Mouse (Mus musculus) forebrain, embryonic 14.5 days (tissue): ENCODE data around the gene Runx3. TPM values are rescaled to one million over a fixed set of nuclear protein-coding genes. Genes with fewer than 3 reads are reported as not detected.
A peak's percentile ranks its signal among the peaks of the same experiment; 100 is the strongest.

Experiments
- ATAC-seq: fragments of 200-750 bp; cut with Nextera tagmentation; 2 replicates; pipeline ENCODE4 v1.8.0; 2017; ENCODE audit warnings: mild to moderate bottlenecking, moderate library complexity
- DNase-seq: peaks from one replicate; pipeline ENCODE4 v3.0.0-alpha.2; 2015; ENCODE audit warnings: low spot score
- H3K27ac ChIP-seq: fragments of 300-500 bp; sonication (generic); 2 replicates; pipeline ENCODE4 v1.5.1; 2014; ENCODE audit warnings: low read depth, mild to moderate bottlenecking, control low read depth, low read length, moderate library complexity
- H3K27me3 ChIP-seq: fragments of 300-500 bp; sonication (generic); replicated peaks from 2 replicates; pipeline ENCODE4 v1.6.1; 2014; ENCODE audit warnings: low read length, control low read depth, mixed read lengths; ENCODE audit not compliant: control insufficient read depth, insufficient read depth
- H3K36me3 ChIP-seq: fragments of 300-500 bp; sonication (generic); 2 replicates; pipeline ENCODE4 v1.6.1; 2014; ENCODE audit warnings: low read length, control low read depth; ENCODE audit not compliant: control insufficient read depth, insufficient read depth
- H3K4me1 ChIP-seq: fragments of 300-500 bp; sonication (generic); 2 replicates; pipeline ENCODE4 v1.6.1; 2014; ENCODE audit warnings: antibody characterized with exemption, low read length, control low read depth; ENCODE audit not compliant: control insufficient read depth, insufficient read depth
- H3K4me2 ChIP-seq: fragments of 300-500 bp; sonication (generic); 2 replicates; pipeline ENCODE4 v1.6.1; 2014; ENCODE audit warnings: mild to moderate bottlenecking, control low read depth, low read length
- H3K4me3 ChIP-seq: fragments of 300-500 bp; sonication (generic); 2 replicates; pipeline ENCODE4 v1.5.1; 2014; ENCODE audit warnings: low read depth, low read length, control low read depth
- H3K9ac ChIP-seq: fragments of 300-500 bp; sonication (generic); 2 replicates; pipeline ENCODE4 v1.6.1; 2014; ENCODE audit warnings: mild to moderate bottlenecking, low read length, control low read depth, moderate library complexity
- H3K9me3 ChIP-seq: fragments of 300-500 bp; sonication (generic); replicated peaks from 2 replicates; pipeline ENCODE4 v1.6.1; 2016; ENCODE audit warnings: low read length, control low read depth, mixed read lengths; ENCODE audit not compliant: control insufficient read depth
- WGBS: fragments of 180-500 bp; shearing (Covaris S2); extraction: QIAGEN DNeasy Blood & Tissue Kit; methylation state at CpG from one replicate; pipeline ENCODE4 v1.1.7; 2014; 5-methylcytosine and 5-hydroxymethylcytosine counted together
- polyA plus RNA-seq: library from polyadenylated mRNA; unstranded; fragments of >200 nt; fragmentation: Nextera tagmentation; extraction: Ambion mirVana; gene quantifications from 2 replicates; pipeline ENCODE4 v1.2.1, GENCODE M21; 2014

Runx3 gene
- polyA plus RNA-seq, 1 experiment from 2014 or later: not detected

DNA sequence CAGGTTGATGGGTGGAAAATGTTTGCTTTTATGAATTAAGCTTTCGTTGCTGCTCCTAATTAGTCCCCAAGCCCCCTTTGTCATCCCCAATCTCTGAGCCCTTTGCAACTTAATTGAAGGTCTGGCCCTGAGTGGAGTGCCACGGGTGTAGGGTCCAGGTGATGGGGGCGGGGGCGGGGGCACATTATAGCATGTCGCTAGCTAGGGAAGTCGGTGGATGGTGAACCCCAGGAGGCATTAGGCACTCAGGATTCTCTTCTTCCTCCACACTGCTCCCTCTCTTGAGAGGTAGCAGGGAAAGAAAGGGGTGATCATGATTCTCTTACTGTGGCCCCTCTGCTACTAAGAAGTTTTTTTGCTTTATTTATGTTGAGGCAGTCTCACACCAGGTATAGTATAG, 36.1 kb downstream of the Runx3 start:
- no peak overlapping the region for H3K4me2 ChIP-seq
- peaks cover 79% of the 10 kb centered on the region for H3K27me3 ChIP-seq
- H3K4me3 ChIP-seq: no peak overlapping the region
- ATAC-seq (no peak), DNase-seq (no peak)
- H3K36me3 ChIP-seq: no peaks in the 10 kb centered on the region
- H3K27ac ChIP-seq: no peak overlapping the region
- 1% methylated on average over 6 of the region's 6 CpGs for WGBS
- H3K9me3 ChIP-seq: no peaks in the 10 kb centered on the region
- H3K4me1 ChIP-seq: no peaks in the 10 kb centered on the region
- H3K9ac ChIP-seq: no peak overlapping the region

DNA sequence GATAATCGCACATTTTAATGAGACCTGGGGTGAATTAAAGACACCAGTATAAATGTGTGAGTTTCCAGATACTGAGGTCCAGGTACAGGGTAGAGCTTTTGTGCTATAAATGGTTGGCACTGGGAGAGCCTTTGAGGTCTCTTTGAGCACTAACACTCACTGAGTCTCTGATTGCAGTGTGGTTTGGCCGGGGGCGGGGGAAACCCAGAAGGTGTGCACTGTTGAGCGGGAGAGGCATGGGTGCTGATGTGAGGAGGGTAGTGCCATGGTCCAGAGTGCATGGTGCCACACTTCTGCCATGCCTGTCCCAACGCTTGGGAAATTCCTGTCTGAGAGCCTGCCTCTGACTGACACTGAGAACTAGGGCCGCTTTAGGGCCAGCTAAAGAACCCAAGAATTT, 36.9 kb downstream of the Runx3 start:
- ATAC-seq: no peak
- Histone ChIP-seq H3K4me2 (no peak overlapping the region), H3K4me3 (no peak overlapping the region), H3K27ac (no peak overlapping the region), H3K36me3 (no peaks in the 10 kb centered on the region), H3K9me3 (no peaks in the 10 kb centered on the region), H3K27me3 (peaks cover 71% of the 10 kb centered on the region), H3K4me1 (no peaks in the 10 kb centered on the region), H3K9ac (no peak overlapping the region)
- 7% methylated on average over 6 of the region's 6 CpGs for WGBS
- DNase-seq: no peak

DNA sequence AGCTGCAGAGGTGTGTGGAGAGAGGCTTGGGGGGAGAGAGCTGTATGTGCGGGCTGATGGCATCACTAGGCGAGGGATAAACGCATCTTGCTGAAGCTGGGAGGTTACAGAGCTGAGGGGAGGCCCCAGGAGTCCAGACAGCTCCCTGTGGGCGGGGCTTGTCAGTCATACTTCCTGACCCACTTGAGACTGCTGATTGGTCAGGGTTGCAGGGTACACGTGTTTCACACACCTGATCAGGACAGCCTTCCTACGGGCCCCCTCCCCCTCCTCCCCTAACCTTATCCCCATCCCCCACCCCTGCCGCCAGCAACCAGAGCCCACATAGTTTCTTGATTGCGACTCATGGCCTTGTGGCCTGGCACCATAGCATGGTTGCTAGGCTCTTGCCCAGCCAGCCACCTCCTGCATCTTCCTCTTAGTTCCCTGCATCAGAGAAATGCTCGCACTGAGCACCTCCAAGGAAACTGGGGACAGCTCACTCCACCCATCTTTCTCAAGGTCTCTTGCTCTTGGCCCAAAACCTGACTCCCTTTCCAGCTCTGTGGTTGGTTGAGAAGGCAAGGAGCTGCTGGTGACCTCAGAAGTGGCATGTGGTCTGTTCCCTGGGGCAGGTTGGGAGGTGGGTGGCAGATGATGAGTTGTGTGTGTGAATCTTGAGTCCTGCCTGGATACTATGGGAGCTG, 38.4 kb downstream of the Runx3 start:
- Histone ChIP-seq H3K27me3 (peaks cover 57% of the 10 kb centered on the region), H3K36me3 (no peaks in the 10 kb centered on the region), H3K9ac (no peak overlapping the region), H3K27ac (no peak overlapping the region), H3K4me1 (no peaks in the 10 kb centered on the region), H3K4me2 (no peak overlapping the region), H3K9me3 (no peaks in the 10 kb centered on the region), H3K4me3 (no peak overlapping the region)
- DNase-seq: no peak
- no peak for ATAC-seq
- 2% methylated on average over 9 of the region's 9 CpGs for WGBS

DNA sequence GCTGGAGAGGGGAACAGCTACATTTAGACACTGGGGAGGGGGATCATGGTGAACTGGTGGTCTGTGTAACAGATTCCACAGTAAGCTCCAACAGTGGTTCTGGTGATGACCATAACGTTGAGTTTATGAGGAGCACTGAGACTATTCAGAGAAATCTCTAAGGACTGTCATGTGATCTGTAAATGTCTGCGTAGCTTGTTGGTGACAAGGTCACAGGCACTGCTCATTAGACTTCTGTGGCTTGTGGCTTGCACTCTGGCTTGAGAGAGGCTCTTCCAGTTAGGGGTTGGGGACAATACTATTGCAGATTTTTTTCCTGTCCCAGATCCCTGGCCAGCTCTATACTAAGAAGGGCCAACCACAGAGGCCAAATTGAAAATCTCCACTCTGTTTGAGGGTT, 39.2 kb downstream of the Runx3 start:
- Histone ChIP-seq H3K4me1 (no peaks in the 10 kb centered on the region), H3K27me3 (peaks cover 51% of the 10 kb centered on the region), H3K36me3 (no peaks in the 10 kb centered on the region), H3K4me2 (no peak overlapping the region), H3K4me3 (no peak overlapping the region), H3K9me3 (no peaks in the 10 kb centered on the region), H3K9ac (no peak overlapping the region), H3K27ac (no peak overlapping the region)
- no peak for ATAC-seq
- no peak for DNase-seq
- WGBS: 73% methylated on average over 2 of the region's 2 CpGs

DNA sequence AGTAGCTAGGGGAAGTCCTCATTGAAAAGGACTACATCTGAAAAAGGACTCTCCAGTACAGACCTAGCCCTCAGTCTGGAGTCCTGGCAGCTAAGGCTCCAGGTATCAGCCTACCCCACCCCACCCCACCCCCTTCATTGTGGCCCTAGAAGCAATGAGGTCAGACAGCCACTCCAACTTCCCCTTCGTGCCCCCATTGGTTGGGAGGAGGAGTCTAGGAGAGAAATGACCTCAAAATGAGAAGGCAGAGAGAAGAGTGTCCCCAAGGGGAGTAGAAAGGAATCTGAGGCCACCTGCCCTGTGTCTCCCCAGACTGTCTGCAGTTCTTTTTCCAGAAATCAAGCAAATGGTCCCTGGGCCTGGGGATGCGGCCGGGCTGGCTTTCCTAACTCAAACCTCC, 39.7 kb downstream of the Runx3 start:
- Histone ChIP-seq H3K27ac (no peak overlapping the region), H3K4me3 (no peak overlapping the region), H3K36me3 (no peaks in the 10 kb centered on the region), H3K4me1 (no peaks in the 10 kb centered on the region), H3K27me3 (peaks cover 51% of the 10 kb centered on the region), H3K4me2 (no peak overlapping the region), H3K9ac (no peak overlapping the region), H3K9me3 (no peaks in the 10 kb centered on the region)
- 70% methylated on average over 3 of the region's 3 CpGs for WGBS
- ATAC-seq (no peak), DNase-seq (no peak)

DNA sequence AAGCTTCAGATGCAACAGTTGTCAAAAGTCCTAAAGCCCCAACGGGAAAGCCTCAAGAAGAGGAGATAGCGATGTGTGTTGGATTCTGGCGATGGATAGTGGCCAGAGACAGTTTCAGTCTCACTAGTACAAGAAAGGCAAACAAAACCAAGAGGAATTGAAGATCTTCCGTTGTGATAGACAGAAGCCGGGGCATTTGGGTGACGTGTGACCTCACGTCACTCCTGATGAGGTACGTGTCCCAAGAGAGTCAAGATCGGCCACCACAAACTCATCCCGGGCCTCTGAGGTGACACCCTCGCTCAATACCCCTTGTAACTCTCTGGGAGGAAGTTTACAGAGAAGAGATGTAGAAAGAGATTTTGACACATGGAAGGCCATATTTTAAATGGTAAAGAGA, 41.0 kb downstream of the Runx3 start:
- Histone ChIP-seq H3K4me1 (peaks cover 3% of the 10 kb centered on the region), H3K9ac (no peak overlapping the region), H3K36me3 (no peaks in the 10 kb centered on the region), H3K27ac (no peak overlapping the region), H3K4me2 (no peak overlapping the region), H3K9me3 (no peaks in the 10 kb centered on the region), H3K27me3 (peaks cover 48% of the 10 kb centered on the region), H3K4me3 (no peak overlapping the region)
- 92% methylated on average over 11 of the region's 11 CpGs for WGBS
- ATAC-seq: no peak
- no peak for DNase-seq

DNA sequence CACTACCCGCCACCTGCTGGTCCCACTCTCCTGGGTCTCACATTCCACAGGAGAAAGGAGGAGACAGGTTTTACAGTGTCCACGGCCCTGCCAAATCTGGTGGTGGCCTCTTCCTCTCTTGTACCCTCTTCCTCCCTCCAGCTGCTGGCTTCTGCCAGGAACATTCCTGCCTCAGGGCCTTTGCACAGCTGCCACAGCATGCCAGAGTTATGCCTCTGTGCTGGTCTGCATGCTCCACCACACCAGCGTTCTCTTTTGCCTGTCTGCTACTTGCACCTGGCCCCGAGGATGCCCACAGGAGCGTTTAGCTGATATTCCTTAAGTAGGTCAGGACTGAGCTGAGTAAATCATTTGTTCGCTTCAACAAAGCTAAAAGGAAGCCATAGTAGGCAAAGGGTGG, 45.3 kb downstream of the Runx3 start:
- peaks cover 10% of the 10 kb centered on the region for H3K4me1 ChIP-seq
- no peak overlapping the region for H3K4me3 ChIP-seq
- WGBS: 56% methylated on average over 6 of the region's 6 CpGs

DNA sequence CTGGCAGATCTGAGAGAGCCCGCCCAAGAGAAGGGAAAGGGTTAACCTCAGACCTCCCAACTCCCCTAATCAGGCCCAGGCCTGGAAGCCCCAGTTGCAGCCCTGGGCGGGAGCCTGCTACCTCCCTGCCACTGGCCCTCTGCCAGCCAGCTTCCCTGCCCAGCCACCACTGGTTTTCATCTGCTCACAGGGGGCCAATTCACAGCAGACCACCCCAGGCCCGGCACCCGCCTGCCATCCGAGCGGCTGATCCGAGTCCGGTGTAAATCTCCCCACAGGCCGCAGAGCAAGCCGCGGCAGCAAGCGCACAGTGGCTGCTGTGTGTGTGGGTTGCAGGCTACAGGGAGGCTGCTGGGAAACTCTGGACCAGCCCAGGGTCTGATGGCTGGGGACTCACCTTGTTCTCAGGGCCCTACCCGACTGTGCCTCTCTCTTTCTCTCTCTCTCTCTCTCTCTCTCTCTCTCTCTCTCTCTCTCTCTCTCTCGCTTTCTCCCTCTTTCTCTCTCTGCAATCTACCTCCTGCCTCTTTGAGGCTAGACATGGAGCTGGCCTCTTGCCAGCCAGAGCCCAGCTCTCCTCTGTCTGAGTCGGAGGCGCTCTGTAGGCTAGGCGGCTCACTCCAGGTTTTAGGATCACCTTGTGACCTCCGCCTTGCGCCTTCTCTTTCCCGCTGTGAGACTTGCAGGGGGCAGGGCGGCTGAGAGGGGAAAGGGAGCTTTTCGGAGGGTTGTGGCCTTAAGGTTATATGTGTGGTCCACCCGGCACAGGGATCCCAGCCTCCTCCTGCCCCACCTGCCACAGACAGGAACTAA, 46.2 kb downstream of the Runx3 start:
- Histone ChIP-seq H3K9me3 (no peaks in the 10 kb centered on the region), H3K27me3 (peaks cover 26% of the 10 kb centered on the region), H3K36me3 (no peaks in the 10 kb centered on the region), H3K4me2 (peak overlapping the region; percentile 34), H3K9ac (peak overlapping the region; percentile 14; the same call in 1 of the 2 replicates), H3K4me3 (no peak overlapping the region), H3K27ac (0 out of 2 replicates have a peak overlapping the region, but pooled peaks have one; percentile 5), H3K4me1 (peaks cover 10% of the 10 kb centered on the region)
- DNase-seq: peak; percentile 63
- under 1% methylated on average over 23 of the region's 23 CpGs for WGBS
- peak; percentile 77 for ATAC-seq

More for the DNA sequence above, 45.3 kb downstream of the Runx3 start:
- DNase-seq (no peak), ATAC-seq (no peak)
- H3K27me3 ChIP-seq: peaks cover 26% of the 10 kb centered on the region
- no peak overlapping the region for H3K9ac ChIP-seq
- H3K9me3 ChIP-seq: no peaks in the 10 kb centered on the region
- no peaks in the 10 kb centered on the region for H3K36me3 ChIP-seq
- H3K4me2 ChIP-seq: no peak overlapping the region
- no peak overlapping the region for H3K27ac ChIP-seq
